Mouse (Mus musculus) lung, postnatal 10 days (tissue): ENCODE data around the gene Ppp1r12b.

Experiments
- DNase-seq: peaks from one replicate; pipeline ENCODE4 v3.0.0; 2021

The Ppp1r12b gene

GRCm38 (mm10) chr1:134955637-134956176 is at the start of gene Ppp1r12b:
Ppp1r12b (minus strand) TSS chr1:134955942.
- peak; percentile 98 for DNase-seq

DNA sequence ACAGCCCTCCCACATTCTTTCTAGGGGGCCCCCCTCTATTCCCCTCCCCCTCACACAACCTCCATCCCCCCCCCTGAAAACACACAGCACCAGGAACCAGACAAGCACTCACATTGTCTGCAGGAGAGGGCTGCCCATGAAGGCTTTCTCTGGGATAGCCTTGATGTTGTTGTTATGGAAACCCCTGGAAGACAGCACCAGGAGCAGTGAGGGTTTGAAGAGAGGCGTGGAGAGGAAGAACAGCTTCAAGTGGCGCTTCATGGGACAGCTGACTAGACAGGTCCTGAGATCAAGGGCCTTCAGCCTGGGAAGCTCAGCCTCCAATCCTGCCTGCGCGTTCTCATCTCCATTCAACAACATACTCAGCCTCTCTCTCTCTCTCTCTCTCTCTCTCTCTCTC is 47.6 kb upstream of the Ppp1r12b start:
- no peak for DNase-seq

- no peak for DNase-seq
Observed at GRCm38 (mm10) chr1:135000527-135000926, 44.8 kb upstream of the Ppp1r12b start.

GRCm38 (mm10) chr1:134998231-134998630 is 42.5 kb upstream of the Ppp1r12b start:
- DNase-seq: peak; percentile 42

- no peak for DNase-seq
Observed at GRCm38 (mm10) chr1:134997568-134997967, 41.8 kb upstream of the Ppp1r12b start.

DNA sequence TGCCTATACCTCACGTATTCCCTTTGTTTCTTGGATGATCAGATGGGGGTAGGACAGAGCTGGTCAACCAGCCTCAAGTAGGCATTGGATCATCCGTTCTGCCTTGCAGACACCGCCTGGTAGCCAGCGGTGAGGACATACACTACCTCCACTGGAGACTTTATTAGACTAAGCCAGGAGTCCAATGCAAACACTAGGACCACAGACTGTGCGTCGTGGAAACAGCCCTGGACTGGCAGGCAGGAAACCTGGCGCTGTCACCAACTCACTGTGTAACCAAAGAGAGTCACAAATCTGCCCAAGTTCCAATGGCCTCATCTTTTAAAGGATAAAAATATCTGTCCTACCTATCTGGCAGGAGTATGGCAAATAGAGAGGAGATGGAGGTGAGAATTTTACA is 40.7 kb upstream of the Ppp1r12b start:
- no peak for DNase-seq

- peak; percentile 55 for DNase-seq
Observed at GRCm38 (mm10) chr1:134995954-134996353, 40.2 kb upstream of the Ppp1r12b start.

GRCm38 (mm10) chr1:134995437-134995836 is 39.7 kb upstream of the Ppp1r12b start:
- no peak for DNase-seq

- no peak for DNase-seq
Observed at GRCm38 (mm10) chr1:134994739-134995138, 39.0 kb upstream of the Ppp1r12b start.

DNA sequence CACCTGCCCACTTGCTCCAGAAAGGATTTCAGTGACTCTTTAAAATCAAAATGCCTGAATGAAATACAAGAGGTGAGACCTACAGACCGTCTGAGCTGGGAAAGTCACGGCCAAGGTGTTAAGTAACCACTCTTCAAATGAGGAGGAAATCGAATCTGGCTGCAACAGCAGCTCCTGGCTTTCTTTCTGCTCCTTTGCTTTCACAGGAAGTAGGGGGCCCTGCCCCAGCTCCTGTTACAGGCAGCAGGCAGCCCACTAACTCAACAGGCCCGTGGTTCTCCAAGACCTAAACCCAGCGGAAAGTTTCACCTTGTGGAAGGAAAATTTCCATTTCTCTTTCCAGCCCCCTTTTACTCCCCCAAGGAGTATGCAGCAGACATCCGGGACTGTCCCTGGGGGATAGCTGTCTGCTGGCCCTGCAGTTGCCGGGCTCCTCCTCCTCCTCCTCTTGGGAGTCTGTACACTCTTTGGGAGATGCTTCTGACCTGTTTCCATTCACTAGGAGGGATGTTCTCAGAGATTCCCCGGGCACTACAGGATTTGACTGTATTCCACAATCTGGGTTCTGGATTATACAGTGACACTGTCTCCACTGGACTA is 36.4 kb upstream of the Ppp1r12b start:
- DNase-seq: no peak

DNA sequence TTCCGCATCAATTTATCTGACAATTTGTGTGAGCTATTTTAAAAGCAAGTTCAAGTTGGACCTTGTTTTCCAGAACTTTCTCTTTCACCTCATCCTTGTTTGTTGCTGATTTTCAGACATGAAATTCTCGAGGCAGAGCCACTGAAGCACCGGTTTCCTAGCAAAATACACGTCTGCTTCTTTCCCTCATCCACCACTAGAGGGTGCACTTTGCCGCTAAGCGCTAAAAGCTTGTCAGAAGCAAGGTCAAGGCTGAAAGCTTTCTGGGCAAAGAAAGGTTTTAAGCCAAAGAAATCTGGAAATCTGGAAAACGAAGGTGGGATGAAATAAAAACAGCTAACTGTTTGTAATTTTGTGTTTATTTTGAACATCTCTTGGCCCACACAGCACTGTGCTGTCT is 33.6 kb upstream of the Ppp1r12b start:
- DNase-seq: peak; percentile 89

DNA sequence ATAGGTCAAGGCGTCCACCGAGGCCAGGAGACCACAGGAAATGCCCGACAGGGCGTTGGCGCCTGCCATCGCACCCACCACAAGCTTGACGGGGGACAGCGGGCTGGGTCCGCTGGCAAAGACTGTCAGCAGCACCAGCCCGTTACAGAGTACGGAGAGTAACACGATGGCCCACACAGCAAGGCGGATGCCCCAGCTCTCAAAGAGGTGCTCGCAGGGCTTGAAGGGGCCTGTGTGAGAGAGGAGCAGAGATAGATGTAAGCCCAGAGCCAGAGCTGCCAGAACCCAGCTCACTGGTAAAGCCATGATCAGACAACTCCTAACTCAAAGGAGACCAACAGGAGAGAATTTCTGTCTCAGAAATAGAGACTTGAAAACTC is 32.2 kb upstream of the Ppp1r12b start:
- DNase-seq: no peak

DNA sequence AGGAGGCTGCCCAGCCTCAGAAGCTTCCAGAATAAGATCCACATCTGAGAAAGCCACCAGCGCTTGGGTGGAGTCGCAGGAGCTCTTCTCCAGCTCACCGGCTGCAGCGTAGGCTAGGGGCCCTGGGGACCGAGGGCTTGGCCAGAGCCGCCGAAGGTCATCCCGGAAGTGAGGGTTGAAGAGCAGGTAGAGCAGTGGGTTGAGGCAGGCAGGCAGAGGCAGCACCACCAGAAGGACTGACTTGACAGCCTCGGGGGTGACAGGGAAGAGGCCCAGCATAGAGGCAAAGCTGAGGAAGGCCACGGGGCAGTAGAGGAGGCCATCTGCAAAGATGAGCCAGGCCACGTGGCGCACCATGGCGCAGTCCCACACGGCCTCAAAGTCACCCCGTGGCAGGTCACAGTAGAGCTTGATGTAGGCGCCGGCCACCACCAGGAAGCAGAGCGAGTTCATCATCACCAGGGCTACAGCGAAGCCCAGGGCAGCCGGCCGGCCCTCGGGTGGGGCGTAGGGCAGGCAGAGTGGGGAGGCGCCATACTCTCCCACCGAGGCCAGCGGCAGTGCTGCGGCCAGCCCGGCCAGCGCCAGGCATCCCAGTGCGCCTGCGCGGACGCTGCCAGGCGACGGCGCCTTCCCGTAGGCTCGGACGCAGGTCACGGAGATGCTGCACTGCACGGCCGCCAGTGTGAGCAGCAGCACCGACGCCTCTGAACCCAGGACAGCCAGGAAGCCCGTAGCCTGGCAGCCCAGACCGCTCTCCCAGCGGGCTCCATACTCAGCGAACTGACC is 31.6 kb upstream of the Ppp1r12b start:
- peak; percentile 66 for DNase-seq

- DNase-seq: no peak
Observed at GRCm38 (mm10) chr1:134972920-134973319, 17.2 kb upstream of the Ppp1r12b start.

GRCm38 (mm10) chr1:134965430-134965829 is 9.7 kb upstream of the Ppp1r12b start:
- no peak for DNase-seq

DNA sequence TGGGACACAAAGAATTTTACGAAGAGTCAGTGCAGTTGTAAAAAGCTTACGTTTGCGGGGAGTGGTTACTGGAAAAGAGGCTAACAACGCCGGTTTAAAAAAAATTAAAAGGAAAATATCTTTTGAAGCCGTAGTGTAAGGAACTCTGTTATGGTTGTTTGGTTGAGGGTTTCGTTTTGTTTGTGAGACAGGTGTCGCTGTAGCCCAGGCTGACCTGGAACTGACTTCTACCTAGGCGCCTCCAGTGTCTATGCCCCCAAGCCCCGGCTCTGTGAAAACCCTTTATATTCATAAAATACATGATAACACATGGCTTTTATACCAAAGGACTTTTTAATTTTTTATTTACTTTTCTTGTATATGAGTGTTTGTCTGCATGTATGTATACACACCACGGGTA is 7.1 kb upstream of the Ppp1r12b start:
- DNase-seq: no peak

- peak; percentile 97 for DNase-seq
Observed at GRCm38 (mm10) chr1:134962053-134962803, 6.5 kb upstream of the Ppp1r12b start, which contains the start of gene Ube2t. Ube2t (plus strand) TSS chr1:134962565.

DNA sequence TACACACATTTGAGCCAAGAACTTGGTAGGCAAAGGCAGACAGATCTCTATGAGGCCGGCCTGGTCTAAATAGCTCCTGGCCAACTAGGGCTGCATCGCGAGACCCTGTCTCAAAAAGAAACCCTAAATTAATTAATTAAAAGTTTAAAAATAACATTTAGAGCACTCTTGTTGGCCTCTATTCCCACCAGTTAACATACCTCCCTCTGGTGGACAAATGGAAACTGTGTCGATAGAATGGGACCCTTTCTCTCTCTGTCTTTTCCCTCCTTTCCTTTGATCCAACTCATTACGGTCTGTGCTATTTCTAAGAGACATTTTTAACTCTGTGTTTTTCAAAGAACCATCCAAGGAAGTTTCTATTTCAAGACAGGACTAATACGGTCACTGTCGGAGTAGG is 4.9 kb upstream of the Ppp1r12b start:
- no peak for DNase-seq

GRCm38 (mm10) chr1:134955050-134955636 is 599 bp downstream of the Ppp1r12b start:
- DNase-seq: no peak

GRCm38 (mm10) chr1:134949946-134950345 is 5.8 kb downstream of the Ppp1r12b start:
- DNase-seq: peak; percentile 13

- DNase-seq: no peak
Observed at GRCm38 (mm10) chr1:134947590-134947989, 8.2 kb downstream of the Ppp1r12b start.

GRCm38 (mm10) chr1:134942898-134943297 is 12.8 kb downstream of the Ppp1r12b start:
- DNase-seq: no peak

DNA sequence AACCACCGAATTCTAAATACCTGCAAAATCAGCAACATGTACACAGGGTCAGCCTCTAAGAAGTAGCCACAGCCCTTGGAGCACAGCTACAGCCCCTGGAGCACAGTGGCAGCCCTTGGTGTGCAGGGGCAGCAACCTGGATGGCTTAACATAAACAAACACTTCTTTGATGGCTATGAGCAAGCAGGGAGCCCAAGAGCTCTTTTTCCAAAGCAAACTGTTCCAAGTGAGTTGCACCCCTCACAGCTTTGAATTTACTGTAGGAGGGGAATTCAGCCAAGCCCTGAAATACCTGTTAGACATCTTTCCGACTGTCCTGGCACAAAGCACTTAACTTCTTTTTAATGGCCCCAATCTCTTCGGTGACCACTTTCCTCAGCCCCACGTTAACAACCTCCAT is 14.9 kb downstream of the Ppp1r12b start:
- DNase-seq: peak; percentile 3
